Mouse (Mus musculus) thymus, adult 18-20 months (tissue): ENCODE data around the gene Igdcc3.
"Not testable (repeated sequence)": the region's sequence is repeated elsewhere in the genome, so short reads cannot be mapped to it uniquely, and the experiment has no call there.

Experiments
- DNase-seq, 2 experiments: peaks; one replicate each; pipeline ENCODE4 v3.0.0; 2022; ENCODE audit warnings: mixed read lengths in 2 of 2

Gene Igdcc3

DNA sequence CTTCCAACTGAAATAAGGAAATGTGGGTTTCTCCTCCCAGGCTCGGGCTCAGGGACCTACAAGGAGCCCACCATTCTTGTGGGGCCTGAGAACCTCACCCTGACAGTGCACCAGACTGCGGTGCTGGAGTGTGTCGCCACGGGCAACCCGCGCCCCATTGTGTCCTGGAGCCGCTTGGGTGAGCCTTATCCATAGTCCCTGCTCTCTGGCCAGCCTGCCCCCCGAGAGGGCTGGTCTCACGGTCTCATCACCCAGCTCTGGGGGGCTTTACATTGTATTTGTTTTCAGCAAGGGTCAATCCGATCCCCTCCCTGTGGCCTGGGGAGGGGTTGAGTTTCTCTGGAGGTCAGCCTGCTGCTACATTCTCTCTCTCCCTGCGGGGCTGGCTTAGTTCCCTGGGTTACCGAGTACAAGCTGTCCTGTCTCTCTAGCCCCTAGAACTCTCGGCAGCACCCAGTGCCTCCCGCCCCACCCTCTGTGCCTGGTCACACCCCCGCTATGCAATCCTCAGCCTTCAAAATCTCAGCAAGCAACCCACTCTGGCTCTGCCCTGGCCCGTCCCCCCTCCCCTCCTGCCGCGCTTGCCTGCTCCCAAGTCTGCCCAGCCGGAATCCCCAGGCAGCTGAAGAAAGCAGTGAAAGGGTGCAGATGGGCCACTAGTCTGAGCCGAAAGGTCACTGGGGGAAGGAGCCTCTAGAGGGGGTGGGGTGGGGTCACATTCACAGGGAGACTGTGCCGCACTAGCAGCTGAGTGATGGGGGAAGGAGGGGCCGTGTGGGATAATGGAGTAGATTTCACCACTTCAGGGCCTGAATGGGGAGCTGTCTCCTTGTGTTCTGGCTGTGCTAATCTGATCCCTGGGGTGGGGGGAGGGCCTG is 37.6 kb downstream of the Igdcc3 start:
- no peak for DNase-seq

DNA sequence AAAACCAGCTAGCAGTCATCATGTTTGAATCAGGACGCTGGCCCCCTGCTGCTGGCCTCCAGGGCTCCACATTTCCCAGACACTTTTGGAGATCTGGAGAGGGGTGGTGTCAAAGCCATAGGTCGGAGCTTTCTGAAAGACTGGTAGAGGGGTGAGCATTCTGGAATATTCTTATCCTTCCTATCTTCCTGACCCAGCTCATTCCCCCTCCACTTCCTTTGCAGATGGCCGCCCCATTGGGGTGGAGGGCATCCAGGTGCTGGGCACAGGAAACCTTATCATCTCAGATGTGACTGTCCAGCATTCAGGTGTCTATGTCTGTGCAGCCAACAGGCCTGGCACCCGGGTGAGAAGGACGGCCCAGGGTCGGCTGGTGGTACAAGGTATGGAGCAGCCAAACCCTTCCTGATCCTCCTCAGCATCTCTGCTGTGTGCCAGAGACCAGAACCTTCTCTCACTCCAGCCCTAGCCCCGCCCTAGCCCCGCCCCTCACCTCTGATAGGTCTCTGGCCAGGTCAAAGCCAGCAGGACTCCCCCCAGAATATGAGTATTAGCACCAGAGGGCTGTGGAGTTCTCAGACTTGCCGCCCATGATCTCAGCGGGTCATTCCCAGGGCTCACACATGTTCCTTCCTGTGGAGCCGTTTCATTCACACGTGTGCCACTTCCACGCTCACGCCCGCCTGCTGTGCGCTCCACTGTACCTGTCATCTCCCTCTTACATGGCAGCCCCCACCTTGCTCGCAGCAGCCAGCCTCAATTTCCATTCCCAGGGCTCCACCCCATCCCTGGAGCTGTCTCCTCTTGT is 39.0 kb downstream of the Igdcc3 start:
- no peak for DNase-seq

DNA sequence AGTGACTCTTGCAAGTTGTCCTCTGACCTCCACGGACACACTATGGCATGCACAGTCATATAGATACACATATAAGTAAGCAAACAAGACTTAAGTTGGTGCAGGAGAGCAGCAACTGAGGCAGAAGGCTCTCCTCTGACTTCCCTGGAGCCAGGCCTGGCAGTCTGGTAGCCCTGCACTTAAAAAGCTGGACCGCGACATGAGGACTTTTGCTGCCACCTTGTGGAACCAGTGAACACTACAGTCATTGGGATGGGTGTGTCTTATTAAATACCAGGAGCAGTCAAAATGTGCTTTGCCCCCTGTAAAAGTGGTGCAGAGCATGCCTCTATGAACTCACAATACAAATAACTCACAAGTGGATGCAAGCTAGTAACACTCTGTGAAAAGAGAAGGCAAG is 47.6 kb downstream of the Igdcc3 start:
- peak; percentile 21 to 41 for DNase-seq

DNA sequence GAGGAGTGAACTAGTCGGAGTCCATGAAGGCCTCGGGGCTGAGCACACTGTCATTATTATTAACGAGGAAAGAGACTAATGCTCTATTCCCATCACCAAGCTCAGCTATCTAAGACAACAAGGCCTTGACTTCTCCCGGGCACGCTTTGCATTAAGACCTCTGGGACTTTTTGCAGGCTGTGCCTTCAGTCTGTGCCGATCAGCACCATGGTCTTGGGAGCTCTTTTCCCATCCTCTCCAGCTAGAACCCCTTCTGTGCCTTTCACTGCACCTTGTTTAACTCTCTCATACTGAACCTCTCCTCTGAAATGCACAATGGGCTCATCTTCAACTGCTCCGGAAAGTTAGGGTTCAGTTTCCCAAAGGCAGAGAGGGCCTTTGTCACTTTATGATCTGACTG is 49.3 kb downstream of the Igdcc3 start:
- no peak for DNase-seq

DNA sequence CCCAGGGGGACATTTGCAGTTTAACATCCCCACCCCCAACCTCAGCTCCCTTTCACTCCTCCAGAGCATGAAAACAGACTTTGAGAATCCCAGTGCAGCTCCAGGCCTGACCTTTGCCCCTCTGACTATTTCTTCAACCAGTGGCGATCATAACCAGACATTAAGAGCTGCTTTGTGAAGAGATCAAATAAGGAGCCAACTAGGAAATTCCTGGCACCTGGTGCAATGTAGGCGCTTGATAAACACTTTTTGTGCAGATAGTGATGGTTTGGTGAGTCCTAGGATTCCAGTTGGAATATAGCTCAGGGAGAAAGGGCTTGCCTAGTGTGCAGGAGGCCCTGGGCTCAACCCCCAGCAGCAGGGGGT is 50.4 kb downstream of the Igdcc3 start:
- DNase-seq = no peak

DNA sequence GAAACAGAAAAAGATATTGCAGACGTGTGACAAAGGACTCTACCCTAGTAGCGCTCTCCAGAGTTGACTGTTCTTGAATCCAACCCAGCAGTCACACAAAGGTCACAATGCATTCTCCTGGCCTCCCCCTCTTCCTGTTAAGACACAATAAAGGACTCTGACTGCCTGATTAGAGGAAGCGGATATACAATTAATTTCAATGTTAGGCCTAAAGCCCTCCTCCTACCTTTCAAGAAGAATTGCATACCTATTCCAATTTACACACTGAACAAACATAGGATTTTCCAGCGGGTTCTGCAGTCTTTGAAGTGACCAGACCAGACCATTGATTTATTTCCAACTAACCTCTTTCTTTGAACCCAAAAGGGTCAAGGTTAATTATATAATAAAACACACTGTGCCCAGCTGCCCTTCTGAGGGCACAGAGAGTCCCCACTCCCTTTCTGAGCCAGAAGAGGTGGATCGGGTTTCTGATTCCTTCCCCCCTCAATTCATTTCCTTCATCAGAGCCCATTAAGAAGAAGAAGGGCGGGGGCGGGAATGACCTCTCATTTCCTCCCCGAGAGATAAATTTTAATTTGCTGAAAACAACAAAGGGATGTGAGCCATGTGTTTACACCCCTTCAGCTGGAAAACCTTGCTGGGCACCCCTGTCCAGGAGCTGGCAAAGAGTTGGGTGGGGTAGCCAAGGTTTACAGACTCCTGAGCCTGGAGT is 50.9 kb downstream of the Igdcc3 start:
- DNase-seq = no peak

DNA sequence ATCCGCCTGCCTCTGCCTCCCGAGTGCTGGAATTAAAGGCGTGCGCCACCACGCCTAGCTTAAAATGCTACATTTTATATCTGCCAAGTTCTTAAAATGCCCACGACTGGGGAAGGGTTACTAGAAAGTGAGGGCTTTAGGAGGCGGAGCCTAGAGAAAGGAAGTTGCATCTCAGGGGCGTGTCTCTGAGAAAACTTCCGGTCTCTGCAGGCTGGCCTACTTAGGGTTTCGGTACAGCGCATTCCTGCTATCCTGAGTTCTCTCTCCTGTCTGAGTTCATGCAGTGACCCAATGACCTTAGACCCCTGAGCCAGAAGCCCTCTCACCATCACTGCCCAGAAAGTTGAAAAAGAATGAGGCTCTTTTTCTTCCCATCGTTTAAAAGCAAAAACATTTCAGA is 52.2 kb downstream of the Igdcc3 start:
- DNase-seq = no peak

DNA sequence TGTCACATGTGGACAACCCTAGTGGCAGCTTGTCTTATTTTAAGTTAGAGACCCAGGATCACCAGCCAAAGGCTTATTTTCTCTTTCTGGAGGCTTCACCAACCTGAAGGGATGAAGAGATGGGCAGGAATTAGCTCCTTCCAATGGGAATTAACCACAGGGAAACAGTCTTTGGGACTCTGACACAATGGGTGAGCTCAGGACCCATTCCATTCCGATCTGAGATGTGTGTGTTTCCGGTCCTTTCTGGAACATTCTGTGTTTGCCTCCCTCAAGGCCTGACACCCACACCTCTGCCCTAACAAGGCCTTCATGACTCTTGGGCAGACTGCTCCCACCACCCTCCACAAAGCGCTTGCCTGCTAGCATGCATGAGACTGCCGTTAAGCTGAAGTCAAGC is 54.1 kb downstream of the Igdcc3 start, which contains the start of gene Parp16:
Parp16 (plus strand) TSS at position 301 of the 400 bp plus-strand sequence.
- no peak for DNase-seq

DNA sequence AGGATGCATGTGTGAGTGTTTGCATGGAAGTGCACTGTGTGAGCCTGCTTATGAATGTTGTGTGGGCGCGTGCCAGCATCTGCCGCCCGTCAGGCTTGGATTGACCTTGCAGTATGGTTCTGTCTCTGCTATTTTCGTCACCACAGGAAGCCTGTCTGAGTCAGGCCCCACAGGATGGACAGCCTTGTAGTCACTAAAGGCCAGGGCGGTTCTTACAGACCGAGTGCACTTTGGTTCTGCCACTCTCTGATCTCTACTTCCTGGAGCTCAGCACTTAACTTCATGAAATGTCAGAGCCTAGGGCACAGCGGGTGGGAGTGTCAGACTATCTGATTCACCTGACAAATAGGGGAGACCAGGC is 54.6 kb downstream of the Igdcc3 start:
- DNase-seq = no peak

DNA sequence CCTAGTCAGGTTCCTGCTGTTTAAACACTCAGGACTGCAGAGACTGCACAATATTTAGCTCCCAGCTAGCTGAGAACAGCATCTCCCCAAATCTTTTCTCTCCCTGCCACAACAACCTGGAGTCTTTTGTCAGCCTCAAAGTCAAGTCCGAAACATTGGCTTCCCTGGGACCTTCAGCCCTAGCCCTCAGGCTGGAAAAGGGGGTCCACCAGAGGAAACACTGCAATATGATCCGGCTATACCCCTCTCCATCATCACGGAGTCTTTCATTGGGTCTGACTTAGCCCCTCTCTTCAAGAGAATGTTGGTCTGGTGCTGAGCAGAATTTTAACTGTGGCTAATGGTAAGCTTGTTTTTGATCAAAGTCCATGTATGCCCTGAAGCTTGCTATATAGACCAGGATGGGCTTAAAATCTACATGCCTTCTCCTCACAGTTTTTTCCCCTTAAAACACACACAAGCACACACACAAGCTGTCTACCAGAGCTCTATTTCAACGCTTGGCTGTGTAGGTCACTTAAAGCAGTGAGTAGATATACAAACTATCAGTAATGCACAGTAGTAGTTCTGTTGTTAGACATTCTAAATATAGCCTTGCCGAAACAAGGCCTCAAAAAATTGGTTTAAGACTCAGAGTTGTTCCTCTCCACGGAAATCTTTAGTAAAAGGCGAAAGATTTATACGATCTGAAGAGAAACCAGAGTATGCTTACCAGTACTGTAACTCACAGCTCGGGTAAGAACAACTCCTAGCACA is 55.2 kb downstream of the Igdcc3 start:
- DNase-seq = no peak

DNA sequence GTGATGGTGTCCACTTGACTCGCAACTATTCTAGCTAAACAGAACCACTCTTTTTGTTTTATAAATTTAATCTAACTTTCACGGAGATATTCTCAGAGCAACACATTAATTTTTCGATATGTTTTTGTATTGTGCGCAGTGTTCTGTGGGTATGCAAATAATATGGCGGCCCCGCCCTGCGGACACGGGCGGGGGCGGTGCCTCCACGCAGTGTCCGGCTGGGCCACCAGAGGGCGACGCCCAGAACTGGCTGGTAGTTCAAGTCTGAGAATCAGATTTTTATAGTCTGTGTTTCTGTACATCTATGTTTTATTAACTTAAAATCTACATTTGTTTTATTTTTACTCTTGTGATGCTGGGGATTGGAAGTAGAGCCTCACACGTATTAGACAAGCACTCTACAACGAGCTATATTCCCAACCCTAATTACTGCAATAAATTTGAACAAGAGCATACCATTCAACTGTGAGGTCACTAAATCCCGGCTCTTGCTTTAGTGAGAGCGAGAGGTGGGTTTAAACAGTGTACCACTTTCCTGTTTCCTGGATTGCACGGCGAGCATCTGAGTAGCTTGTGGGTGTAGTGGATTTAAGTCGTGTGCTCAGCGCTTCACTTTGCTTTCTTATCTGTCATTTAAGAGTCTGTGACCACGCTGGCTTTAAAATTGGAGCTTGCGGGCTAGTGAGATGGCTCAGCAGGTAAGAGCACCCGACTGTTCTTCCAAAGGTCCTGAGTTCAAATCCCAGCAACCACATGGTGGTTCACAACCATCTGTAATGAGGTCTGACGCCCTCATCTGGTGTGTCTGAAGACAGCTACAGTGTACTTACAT is 56.0 kb downstream of the Igdcc3 start:
- DNase-seq = peak; percentile 79 to 83

DNA sequence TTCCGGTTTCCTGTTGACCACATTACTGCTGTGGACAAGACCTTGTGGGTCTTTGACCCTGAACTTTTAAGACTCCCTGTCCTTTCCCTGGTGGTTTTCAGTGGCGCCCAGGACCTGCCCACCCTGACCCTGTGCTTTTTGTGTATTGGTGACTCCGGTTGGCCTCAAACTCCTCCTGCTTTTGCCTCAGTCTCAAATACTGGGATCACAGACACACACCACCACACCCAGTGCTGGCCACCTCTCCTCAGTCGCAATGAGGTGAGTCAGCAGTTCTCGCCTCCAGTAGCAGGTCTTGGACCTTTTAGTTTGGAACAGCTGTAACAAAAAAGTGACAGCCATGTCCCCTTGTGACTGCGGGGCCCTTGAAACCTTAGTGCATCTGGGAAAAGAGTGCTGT is 56.8 kb downstream of the Igdcc3 start:
- DNase-seq = no peak

DNA sequence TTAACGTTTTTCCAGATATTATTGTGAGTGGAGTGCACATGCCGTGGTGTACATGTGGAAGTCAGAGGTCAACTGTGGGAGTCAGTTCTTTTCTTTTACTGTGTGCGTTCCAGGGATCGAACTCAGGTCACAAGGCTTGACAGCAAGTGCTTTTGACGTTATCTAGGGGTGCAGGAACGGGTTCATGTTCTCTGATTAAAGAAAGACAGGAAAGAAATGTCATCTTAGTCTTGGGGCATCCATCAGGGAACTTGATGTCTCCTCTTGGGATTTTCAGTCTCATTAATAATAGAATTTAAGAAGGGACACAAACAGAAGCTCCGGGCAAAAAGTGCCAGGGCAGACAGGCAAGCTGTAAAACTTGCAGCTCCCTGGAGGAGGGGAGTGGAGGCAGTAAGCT is 58.7 kb downstream of the Igdcc3 start:
- no peak for DNase-seq

DNA sequence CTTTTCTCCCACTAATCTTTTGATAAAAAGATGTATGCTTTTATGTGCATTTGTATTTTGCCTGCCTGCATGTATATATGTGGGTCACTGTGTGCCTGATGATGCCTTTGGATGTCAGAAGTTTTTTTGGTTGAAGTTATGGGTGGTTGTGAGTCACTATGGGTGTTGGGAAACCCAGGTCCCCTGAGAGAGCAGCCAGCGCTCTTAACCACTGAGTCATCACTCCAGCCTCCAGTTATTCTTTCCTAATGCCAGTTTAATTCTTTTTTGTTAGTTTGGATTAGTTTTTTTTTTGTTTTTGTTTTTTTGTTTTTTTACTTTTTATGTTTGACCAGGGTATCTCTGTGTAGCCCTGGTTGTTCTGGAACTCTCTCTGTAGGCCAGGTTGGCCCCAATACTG is 59.6 kb downstream of the Igdcc3 start:
- no peak for DNase-seq

DNA sequence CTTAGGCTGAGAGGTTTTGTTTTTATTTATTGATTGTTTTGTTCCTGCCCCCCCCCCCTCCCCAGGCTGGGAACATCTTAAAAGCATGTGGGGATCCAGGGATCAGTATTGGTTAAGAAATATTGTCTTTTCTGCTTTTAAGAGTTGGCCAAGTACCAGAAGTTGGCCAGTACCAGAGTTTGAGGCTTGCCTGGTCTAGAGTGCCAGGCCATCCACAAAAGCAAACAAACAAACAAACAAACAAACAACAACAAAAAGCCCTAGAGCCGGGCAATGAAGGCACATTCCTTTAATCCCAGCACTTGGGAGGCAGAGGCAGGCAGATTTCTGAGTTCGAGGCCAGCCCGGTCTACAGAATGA is 60.0 kb downstream of the Igdcc3 start:
- no peak for DNase-seq

DNA sequence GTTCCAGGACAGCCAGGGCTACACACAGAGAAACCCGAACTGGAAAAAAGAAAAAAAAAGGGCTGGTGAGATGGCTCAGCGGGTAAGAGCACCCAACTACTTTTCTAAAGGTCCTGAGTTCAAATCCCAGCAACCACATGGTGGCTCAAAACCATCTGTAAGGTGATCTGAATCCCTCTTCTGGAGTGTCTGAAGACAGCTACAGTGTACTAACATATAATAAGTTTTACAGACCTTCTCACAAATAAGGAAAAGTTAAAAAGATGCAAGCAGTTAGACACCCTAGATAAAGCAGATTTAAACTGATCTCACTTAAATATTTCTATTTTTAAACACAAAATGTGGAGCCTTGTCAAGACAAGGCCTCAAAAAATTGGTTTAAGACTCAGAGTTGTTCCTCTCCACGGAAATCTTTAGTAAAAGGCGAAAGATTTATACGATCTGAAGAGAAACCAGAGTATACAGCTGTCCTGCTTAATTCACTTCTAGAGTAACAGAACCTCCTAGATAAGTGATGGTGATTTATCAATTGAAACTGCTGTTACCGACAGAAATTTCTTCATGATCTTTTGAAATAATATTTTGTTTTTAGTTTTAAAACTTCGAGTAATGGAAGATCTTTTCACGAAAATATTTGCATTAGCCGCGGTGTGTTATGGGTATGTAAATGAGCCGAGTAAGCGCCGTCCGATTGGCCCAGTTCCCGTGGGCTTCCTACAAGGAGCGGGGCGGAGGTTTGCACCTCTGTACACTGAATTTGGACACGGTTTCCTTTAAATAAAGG is 60.6 kb downstream of the Igdcc3 start:
- DNase-seq = peak; percentile 53 to 68

DNA sequence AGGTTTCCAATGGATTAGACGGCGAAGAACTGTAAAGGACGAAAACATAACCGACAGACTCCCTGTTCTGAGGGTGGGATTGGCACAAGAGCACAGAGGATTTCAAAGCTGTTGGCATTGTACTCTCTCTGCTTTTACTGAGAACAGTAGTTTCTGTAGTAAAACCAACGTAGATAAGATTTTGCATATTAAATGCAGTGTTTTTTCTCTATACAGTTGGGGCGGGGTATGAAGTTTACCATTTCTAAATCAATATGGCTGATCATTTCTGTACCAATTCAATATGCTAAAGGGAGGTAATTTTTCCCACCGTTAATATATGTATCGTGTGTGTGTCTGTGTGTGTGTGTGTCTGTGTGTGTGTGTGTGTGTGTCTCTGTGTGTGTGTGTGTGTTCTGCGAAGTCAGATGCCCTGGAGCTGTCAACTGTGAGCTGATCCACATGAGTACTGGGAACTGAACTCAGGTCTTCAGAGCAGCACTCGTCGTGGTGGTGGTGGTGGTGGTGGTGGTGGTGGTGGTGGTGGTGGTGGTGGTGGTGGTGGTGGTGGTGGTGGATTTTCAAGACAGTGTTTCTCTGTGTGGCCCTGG is 61.3 kb downstream of the Igdcc3 start:
- no peak for DNase-seq

DNA sequence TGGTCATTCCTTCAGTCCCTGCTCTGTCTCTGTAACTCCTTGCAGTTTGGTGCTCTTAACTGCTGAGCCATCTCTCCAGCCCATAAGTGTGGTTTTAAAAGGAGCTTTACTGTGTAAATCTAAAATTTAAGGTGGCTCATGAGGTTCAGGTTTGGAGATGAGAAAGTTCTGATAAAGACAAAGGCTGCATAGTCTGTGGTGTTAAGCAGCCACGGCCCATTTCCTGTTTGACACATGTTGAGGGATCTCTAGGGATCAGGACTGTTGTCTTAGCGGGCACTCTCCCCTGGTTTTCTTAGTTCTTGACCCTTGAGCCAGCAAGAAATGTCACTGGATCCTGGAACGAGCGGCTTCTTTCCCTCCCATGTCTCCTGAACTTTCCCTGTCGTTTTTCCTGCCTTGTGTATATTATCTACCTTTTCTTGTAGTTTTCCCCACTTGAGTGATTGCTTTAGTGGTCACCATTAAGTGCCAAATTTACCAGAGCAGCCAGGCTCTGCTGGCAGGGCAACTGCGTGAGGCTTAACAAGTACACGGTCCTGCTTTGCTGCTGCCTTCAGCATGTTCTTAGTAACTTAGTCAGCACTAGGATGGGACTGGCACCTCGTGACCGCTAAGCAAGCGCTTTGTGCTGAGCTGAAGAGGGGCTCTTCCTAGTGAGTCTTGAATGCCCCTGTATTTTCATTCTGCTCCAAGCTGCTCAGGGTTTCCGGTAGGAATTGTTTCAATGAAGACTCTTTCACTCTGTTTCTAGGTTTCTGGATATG is 64.2 kb downstream of the Igdcc3 start:
- no peak for DNase-seq

DNA sequence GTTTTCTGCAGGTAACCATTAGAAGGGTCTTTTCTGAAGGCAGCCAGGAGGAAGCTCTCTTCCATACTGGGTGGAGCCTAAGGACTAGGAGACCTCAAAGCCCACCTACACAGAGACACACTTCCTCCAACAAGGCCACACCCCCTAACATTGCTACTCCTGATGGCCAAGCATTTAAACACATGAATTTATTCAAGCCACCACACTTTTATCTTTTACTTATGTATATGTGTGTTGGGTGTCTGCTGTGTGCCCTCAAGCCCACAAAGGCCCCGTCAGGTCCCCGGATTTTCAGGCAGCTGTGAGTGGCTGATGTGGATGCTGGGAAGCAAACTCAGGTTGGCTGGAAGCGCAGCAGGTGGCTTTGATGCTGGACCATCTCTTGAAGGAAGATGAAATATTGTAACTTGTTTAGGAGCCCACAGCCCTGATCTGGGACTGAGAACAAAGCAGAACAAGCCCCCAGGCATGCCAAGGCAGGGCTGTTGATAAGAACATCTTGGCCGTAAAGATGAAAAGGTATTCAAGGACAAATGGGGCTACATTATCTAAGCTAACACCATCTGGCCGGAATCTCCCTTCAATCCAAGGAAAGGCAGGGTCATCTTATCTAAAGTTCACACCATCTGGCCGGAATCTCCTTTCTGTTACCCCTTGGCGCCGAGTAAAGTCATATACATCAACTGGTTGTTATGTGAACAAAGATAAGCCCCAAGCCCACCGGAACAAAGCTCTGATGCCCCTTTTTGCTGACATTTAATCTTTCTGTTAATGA is 66.2 kb downstream of the Igdcc3 start:
- not testable (repeated sequence) for DNase-seq
